Mouse (Mus musculus): ENCODE measurements around the gene Olfr782.
"Not testable (repeated sequence)": the region's sequence is repeated elsewhere in the genome, so short reads cannot be mapped to it uniquely, and the experiment has no call there.

The Olfr782 gene

GRCm38 (mm10) chr10:129348550-129348949, at the start of gene Olfr782:
Gene Olfr782 (plus strand): TSS chr10:129348850.
- DNase-seq: no peak

- DNase-seq: not testable (repeated sequence)
Observed at GRCm38 (mm10) chr10:129312973-129313372, 35.7 kb upstream of the Olfr782 start.

- not testable (repeated sequence) for DNase-seq
Observed at GRCm38 (mm10) chr10:129313521-129313920, 35.1 kb upstream of the Olfr782 start.

- DNase-seq: no peak
Observed at GRCm38 (mm10) chr10:129317817-129318216, 30.8 kb upstream of the Olfr782 start, which contains the start of gene Olfr780. Gene Olfr780 (plus strand): TSS chr10:129318117.

- DNase-seq: no peak
Observed at GRCm38 (mm10) chr10:129328554-129328953, 20.1 kb upstream of the Olfr782 start, which contains the start of gene Olfr781. Gene Olfr781 (plus strand): TSS chr10:129328854.

- DNase-seq: not testable (repeated sequence)
Observed at GRCm38 (mm10) chr10:129352475-129352874, 3.8 kb downstream of the Olfr782 start.

GRCm38 (mm10) chr10:129356496-129356895, 7.8 kb downstream of the Olfr782 start:
- not testable (repeated sequence) for DNase-seq

GRCm38 (mm10) chr10:129357307-129357706, 8.7 kb downstream of the Olfr782 start:
- DNase-seq: no peak

GRCm38 (mm10) chr10:129374051-129374450, 25.4 kb downstream of the Olfr782 start:
- DNase-seq: not testable (repeated sequence)

GRCm38 (mm10) chr10:129383783-129384182, 35.1 kb downstream of the Olfr782 start, which contains the start of gene Olfr784:
Gene Olfr784 (plus strand): TSS chr10:129384083.
- DNase-seq: no peak

- DNase-seq: no peak
Observed at GRCm38 (mm10) chr10:129400892-129401291, 52.2 kb downstream of the Olfr782 start.
